Mouse (Mus musculus) left cerebral cortex, adult 2 months (tissue): ENCODE results near the gene Id3. TPM values are rescaled to one million over a fixed set of nuclear protein-coding genes. Genes with fewer than 3 reads are reported as not detected.

Experiments
- DNase-seq, 2 experiments: peaks; one replicate each; pipeline ENCODE4 v3.0.0; 2021 to 2022; ENCODE audit warnings: low spot score in 2 of 2, mixed read lengths in 1 of 2; ENCODE audit errors: extremely low spot score in 1 of 2
- H3K27ac ChIP-seq: fragments of 200-600 bp; 2 replicates; pipeline ENCODE4 v1.8.1; 2022
- H3K4me3 ChIP-seq: fragments of 200-600 bp; 2 replicates; pipeline ENCODE4 v1.8.1; 2022
- CTCF ChIP-seq: fragments of 200-600 bp; IDR thresholded peaks from 2 replicates; pipeline ENCODE4 v1.8.1; 2022; ENCODE audit warnings: antibody characterized with exemption, mild to moderate bottlenecking, moderate library complexity
- intact Hi-C: fragments of 180-260 bp; cut with DNase I; formaldehyde crosslinking; loops from one replicate; pipeline ENCODE4 v1.15.1; 2025
- total RNA-seq, 2 experiments: library from RNA; stranded (reverse); gene quantifications; 2 replicates each; pipeline ENCODE4 v1.2.3; 2021

Gene Id3
- total RNA-seq, 2 experiments from 2014 or later, result 26.8 to 36.1 TPM

GRCm38 (mm10) chr4:136176022-136176552 lies 32.8 kb downstream of the Id3 start:
- Histone ChIP-seq H3K4me3 (no peak overlapping the region), H3K27ac (no peak overlapping the region)
- TF ChIP-seq CTCF, result no peak
- no peak for DNase-seq
- intact Hi-C loops, result no loop called here

- TF ChIP-seq CTCF, result no peak
- Histone ChIP-seq H3K4me3 (no peak overlapping the region), H3K27ac (no peak overlapping the region)
- intact Hi-C loops, result no loop called here
- DNase-seq, result no peak
Observed at GRCm38 (mm10) chr4:136177244-136177611, 33.9 kb downstream of the Id3 start.

- intact Hi-C loops, result no loop called here
- no peak for DNase-seq
- TF ChIP-seq CTCF, result no peak
- no peak overlapping the region for H3K27ac ChIP-seq
- H3K4me3 ChIP-seq, result no peak overlapping the region
Observed at GRCm38 (mm10) chr4:136177612-136178474, 34.5 kb downstream of the Id3 start.

- no peak overlapping the region for H3K27ac ChIP-seq
- no peak overlapping the region for H3K4me3 ChIP-seq
- DNase-seq, result no peak
- TF ChIP-seq CTCF, result no peak
- intact Hi-C loops, result no loop called here
Observed at GRCm38 (mm10) chr4:136178475-136178921, 35.2 kb downstream of the Id3 start.

- TF ChIP-seq CTCF, result no peak
- Histone ChIP-seq H3K27ac (no peak overlapping the region), H3K4me3 (no peak overlapping the region)
- intact Hi-C loops, result no loop called here
- no peak for DNase-seq
Observed at GRCm38 (mm10) chr4:136179456-136179855, 36.2 kb downstream of the Id3 start.

DNA sequence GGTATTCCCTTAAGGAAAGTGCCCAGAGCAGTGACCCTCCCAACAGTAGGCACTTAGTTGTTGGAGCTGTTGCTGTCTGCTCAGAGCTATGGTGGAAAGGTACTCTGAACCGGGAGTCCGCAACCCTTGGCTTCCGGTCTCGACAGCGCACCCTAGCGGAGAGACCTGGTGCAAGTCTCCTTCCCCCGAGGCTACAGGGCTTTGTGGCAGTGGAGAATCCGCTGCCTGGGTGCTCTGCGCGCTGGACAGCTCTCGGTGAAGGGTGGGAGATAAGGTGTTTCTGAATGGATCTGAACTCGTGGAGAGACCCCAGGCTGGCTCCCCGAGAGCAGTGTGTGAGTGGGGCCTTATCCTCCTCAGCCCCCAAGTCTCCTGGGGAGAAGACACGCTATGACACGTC lies 36.7 kb downstream of the Id3 start:
- peak; percentile 69 to 78 for DNase-seq
- Histone ChIP-seq H3K27ac (peak overlapping the region; percentile 37; the same call in 1 of the 2 replicates), H3K4me3 (peak overlapping the region; percentile 44)
- intact Hi-C loops, result no loop called here
- TF ChIP-seq CTCF, result peak; percentile 86

- intact Hi-C loops, result no loop called here
- peak overlapping the region; percentile 37; the same call in 1 of the 2 replicates for H3K27ac ChIP-seq
- DNase-seq, result peak; percentile 52 to 67
- no peak for TF ChIP-seq CTCF
- H3K4me3 ChIP-seq, result peak overlapping the region; percentile 44
Observed at GRCm38 (mm10) chr4:136180408-136181330, 37.4 kb downstream of the Id3 start.

DNA sequence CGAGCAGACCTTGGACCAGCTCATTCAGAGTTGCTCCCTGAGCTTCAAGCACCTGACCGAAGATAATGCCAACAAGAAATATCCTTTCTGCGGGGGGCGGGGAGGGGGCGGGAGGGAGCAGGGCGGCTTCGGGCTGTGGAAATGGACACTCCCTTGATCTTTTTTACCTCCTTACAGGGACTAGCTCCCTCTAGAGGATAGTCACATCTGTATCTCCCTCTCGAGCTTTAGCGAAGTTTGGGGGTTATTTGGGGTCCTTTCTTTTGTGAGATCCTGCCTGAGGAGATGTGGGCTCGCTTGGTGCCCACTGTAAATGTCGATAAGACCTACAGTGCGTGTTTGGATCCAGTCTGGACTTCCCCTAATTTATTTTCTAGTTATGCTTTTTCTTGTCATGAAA lies 38.1 kb downstream of the Id3 start:
- Histone ChIP-seq H3K4me3 (no peak overlapping the region), H3K27ac (no peak overlapping the region)
- TF ChIP-seq CTCF, result peak; percentile 44
- no peak for DNase-seq
- intact Hi-C loops, result no loop called here

DNA sequence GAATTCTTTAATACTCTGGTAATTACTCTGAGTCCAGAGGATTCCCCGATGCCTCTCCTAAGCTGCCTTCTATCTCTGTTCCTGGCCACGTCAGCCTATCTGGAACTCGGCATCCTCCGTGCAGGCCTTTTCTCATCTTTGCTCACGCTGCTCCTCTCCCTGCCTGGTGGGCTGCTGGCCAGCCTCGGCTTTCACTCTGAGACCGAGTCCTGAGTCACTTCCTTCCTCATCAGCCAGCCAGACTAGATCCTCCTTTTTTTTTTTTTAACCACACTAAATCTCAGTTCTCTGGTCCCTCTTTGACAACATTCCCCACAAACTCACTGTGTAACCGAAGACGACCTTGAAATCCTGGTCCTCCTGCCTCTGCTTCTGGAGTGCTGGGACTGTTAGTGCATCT lies 42.1 kb downstream of the Id3 start:
- intact Hi-C loops, result no loop called here
- DNase-seq, result peak in 1 of 2 experiments; percentile 44
- Histone ChIP-seq H3K4me3 (no peak overlapping the region), H3K27ac (no peak overlapping the region)
- TF ChIP-seq CTCF, result no peak

DNA sequence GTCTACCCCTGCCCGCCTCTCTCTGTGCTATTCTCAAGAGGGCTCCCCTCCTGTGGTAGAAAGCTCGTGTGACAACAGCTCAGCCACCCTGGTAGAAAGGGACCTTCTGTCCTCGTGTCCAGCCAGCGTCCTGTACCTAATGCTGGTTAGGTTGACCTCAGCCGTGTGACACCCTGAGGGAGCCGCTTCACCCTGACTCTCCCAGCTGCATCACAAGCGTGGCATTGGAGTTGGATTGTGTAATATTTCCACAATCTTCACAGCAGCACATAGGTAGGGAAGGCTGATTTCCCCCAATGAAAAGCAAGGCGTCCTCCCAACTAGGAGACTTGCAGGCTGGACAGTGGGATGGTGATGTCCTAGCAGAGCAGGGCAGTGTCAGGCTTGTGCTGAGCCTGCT lies 43.0 kb downstream of the Id3 start:
- no peak overlapping the region for H3K4me3 ChIP-seq
- TF ChIP-seq CTCF, result no peak
- intact Hi-C loops, result no loop called here
- H3K27ac ChIP-seq, result no peak overlapping the region
- no peak for DNase-seq

DNA sequence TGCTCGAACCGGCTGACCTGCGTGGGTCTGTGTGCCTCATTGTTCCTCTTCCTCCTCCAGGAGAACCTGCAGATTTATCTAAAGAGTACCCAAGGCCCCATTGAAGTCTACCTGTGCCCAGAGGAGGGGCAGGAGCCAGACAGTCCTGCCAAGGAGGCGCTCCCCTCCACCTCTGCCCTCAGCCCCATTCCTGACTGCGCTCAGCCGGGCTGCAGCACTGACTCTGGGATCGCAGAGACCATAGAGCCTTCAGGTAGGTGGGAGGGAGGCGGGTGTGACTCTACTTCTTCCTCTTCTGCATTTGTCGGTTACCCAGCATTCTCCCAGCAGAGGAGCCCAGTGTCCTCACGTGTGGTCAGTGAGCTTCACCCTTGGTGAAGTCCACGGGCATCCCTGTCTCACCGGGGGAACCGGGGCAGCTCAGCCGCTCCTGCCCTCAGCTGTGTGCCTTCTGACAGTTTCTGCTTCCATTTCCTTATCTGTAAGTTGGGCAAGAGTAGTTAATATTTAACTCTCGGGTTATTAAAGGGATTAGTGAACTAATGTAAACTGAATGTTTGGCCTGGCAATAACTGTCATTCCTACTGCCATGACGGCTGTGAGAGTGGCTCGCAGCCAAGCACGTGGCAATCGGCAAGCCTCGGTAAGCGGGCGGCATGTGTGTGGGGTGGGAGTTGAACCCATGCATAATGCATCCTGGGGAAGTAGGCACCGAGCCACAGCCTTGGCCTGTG lies 43.6 kb downstream of the Id3 start:
- Histone ChIP-seq H3K27ac (no peak overlapping the region), H3K4me3 (no peak overlapping the region)
- intact Hi-C loops, result no loop called here
- no peak for TF ChIP-seq CTCF
- no peak for DNase-seq
